Mouse (Mus musculus): ENCODE measurements around the gene Gm20671.

- TF ChIP-seq CTCF (IDR thresholded peaks at IDR 0.05; ENCODE audit: control insufficient read depth, insufficient read depth, low read length) (no peak), POLR2A (IDR thresholded peaks at IDR 0.05; ENCODE audit: borderline replicate concordance, control insufficient read depth, low read depth, low read length) (no peak)
Measured at GRCm38 (mm10) chr5:32720416-32720815, 106.5 kb downstream of the Gm20671 start.
